Mouse (Mus musculus): ENCODE measurements at regions not wholly inside any gene's neighbourhood (a gene's known extent, or its start where the extent isn't known, plus 50 kb on each side); places are given as distances from the start of the nearest gene placed in this dataset.

DNA sequence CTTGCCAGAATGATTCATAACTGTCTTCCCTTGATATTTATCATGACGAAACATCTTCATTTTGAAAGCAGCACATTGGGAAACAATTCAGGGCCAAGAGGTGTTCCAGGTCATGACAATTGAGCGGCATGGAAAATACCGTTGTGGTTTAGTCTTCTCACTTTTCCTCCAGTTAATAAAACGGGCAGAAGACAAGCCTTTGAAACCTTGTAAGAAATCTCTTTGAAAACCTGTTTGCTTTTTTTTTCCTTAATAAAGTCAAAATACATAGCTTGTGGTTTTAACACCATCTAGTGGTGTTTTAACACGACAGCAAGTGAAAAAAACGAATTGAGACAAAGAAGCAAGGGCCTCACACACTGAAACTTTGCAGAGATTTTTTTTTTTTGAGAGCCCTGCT, 1389.0 kb upstream of the Acvr2a start:
- no peak for DNase-seq (ENCODE audit: low spot score)

DNA sequence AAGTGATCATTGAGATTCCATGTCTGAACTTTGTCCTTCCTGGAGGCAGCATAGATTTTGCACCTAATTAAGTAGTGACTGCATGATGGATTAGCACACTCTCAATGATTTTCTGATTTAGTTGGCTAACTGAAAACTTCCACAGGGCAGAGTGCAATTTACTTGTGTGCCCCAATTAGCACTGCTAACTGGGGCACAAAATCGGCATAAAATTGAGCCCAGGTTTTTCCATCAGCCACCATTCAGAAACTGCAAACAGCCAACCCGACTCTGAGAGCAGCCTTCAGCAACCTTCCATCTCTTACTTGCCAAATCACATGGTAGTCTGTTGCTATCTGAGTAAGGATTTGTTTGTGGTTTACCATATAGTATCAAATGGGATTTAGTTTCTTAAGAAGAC, 1384.1 kb upstream of the Acvr2a start:
- DNase-seq (ENCODE audit: low spot score): no peak

DNA sequence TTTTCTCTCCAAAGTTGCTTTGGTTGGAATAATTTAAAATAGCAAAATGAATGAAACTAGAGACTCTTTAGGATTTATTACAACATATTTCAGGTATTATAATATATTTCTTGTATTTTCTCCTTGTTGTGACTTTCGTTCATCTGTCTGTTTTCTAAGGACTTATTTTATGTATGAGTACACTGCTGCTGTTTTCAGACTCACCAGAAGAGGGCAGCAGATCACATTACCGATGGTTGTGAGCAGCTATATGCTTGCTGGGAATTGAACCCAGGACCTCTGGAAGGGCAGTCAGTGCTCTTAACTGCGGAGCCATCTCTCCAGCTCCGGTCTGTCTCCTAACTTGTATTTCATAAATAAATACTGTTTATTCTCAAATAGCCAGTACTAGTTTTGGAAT, 1347.9 kb upstream of the Acvr2a start:
- no peak for DNase-seq (ENCODE audit: low spot score)

DNA sequence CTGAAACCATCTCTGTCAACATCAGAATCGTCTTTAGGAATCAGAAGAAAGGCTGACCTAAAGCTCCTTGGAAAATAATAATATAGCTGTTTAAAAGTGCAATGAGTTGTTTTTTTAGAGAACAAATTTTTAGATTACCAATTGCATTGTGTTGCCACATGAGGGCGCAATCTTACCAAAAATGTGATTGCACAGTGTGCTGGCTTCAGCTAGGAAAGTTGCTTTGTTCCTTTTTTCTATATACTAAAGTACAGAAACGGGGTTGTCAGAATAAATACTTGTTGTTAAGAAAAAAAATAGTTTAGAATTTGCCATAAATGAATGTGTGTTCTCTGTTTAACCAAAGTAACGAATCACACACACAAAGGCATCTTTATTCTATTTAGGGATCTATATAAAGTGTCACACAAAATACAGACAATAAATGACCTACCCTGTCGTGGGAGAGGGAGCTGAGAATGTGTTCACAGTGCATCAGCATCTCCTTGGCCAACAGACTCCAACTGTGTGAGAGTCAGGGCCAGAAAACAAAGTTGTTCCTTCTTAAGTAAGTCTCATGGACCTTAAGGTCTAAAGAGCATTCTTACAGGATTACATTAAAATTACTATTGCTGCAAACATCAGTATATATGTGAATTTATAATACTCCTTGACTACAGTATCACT, 1321.9 kb upstream of the Acvr2a start:
- peak; percentile 25 for DNase-seq (ENCODE audit: low spot score)

All from urinary bladder, postnatal 25 days (tissue).